Mouse (Mus musculus) bone marrow, adult 2 months (tissue): ENCODE results near the gene Nfkb1. TPM values are rescaled to one million over a fixed set of nuclear protein-coding genes. Genes with fewer than 3 reads are reported as not detected.

ENCODE experiments used
- H3K27ac ChIP-seq: fragments of 200-500 bp; 2 replicates; pipeline ENCODE4 v1.5.1; 2012; ENCODE audit warnings: low read depth, mild to moderate bottlenecking, control low read depth, inconsistent platforms, low read length; ENCODE audit not compliant: control insufficient read depth, poor library complexity, insufficient read depth
- H3K4me1 ChIP-seq: fragments of 200-500 bp; 2 replicates; pipeline ENCODE4 v1.6.1; 2011; ENCODE audit warnings: low read length; ENCODE audit not compliant: control insufficient read depth, insufficient read depth
- H3K4me3 ChIP-seq: fragments of 200-500 bp; replicated peaks from 2 replicates; pipeline ENCODE3; 2011; ENCODE audit warnings: mild to moderate bottlenecking, low read depth, low read length, control low read depth; ENCODE audit not compliant: control insufficient read depth
- CTCF ChIP-seq: fragments of 200-500 bp; IDR thresholded peaks from 2 replicates; pipeline ENCODE4 v1.5.1; 2011; ENCODE audit warnings: low read length, control low read depth; ENCODE audit not compliant: control insufficient read depth, insufficient read depth
- POLR2A ChIP-seq: fragments of 200-500 bp; IDR thresholded peaks from 2 replicates; pipeline ENCODE4 v1.6.1; 2011; ENCODE audit warnings: low read depth, mild to moderate bottlenecking, control low read depth, low read length, borderline replicate concordance; ENCODE audit not compliant: control insufficient read depth
- WGBS: fragments of 180-500 bp; shearing (Covaris S2); methylation state at CpG from one replicate; pipeline ENCODE4 v1.1.7; 2018; 5-methylcytosine and 5-hydroxymethylcytosine counted together
- polyA plus RNA-seq: library from polyadenylated mRNA; stranded (reverse); fragments of >200 nt; gene quantifications from 2 replicates; pipeline ENCODE4 v1.2.4, GENCODE M21; 2011; ENCODE audit warnings: low replicate concordance; ENCODE audit not compliant: missing spikeins, insufficient read depth, insufficient read length

The Nfkb1 gene
- polyA plus RNA-seq, 1 experiment, result 34.6 TPM

- H3K27ac ChIP-seq, result peak overlapping the region; percentile 16; the same call in 1 of the 2 replicates
- TF ChIP-seq POLR2A (no peak), CTCF (no peak)
- H3K4me1 ChIP-seq, result peaks cover 8% of the 10 kb centered on the region; the same call in 1 of the 2 replicates
- 80% methylated on average over 8 of the region's 8 CpGs for WGBS
- H3K4me3 ChIP-seq, result no peak overlapping the region
Observed at GRCm38 (mm10) chr3:135606592-135606991, 84.8 kb downstream of the Nfkb1 start.

- no peak overlapping the region for H3K4me3 ChIP-seq
- TF ChIP-seq POLR2A (no peak), CTCF (no peak)
- 66% methylated on average over 4 of the region's 4 CpGs for WGBS
- peaks cover 8% of the 10 kb centered on the region; the same call in 1 of the 2 replicates for H3K4me1 ChIP-seq
- H3K27ac ChIP-seq, result no peak overlapping the region
Observed at GRCm38 (mm10) chr3:135605474-135605873, 85.9 kb downstream of the Nfkb1 start.

- H3K4me3 ChIP-seq, result no peak overlapping the region
- TF ChIP-seq CTCF (no peak), POLR2A (no peak)
- H3K4me1 ChIP-seq, result peaks cover 8% of the 10 kb centered on the region; the same call in 1 of the 2 replicates
- 51% methylated on average over 10 of the region's 10 CpGs for WGBS
- 0 out of 2 replicates have a peak overlapping the region, but pooled peaks have one; percentile 3 for H3K27ac ChIP-seq
Observed at GRCm38 (mm10) chr3:135604626-135605417, 86.5 kb downstream of the Nfkb1 start.

GRCm38 (mm10) chr3:135602731-135603130, 88.6 kb downstream of the Nfkb1 start:
- 16% methylated on average over 10 of the region's 10 CpGs for WGBS
- Histone ChIP-seq H3K27ac (peak overlapping the region; percentile 22; the same call in 1 of the 2 replicates), H3K4me1 (peaks cover 6% of the 10 kb centered on the region; the same call in 1 of the 2 replicates), H3K4me3 (no peak overlapping the region)
- TF ChIP-seq POLR2A, result no peak
- no peak for TF ChIP-seq CTCF

- H3K4me1 ChIP-seq, result peaks cover 14% of the 10 kb centered on the region
- 73% methylated on average over 3 of the region's 3 CpGs for WGBS
- no peak overlapping the region for H3K4me3 ChIP-seq
- TF ChIP-seq POLR2A (no peak), CTCF (no peak)
- H3K27ac ChIP-seq, result no peak overlapping the region
Observed at GRCm38 (mm10) chr3:135598355-135598754, 93.0 kb downstream of the Nfkb1 start.

GRCm38 (mm10) chr3:135597014-135597413, 94.3 kb downstream of the Nfkb1 start:
- Histone ChIP-seq H3K4me3 (no peak overlapping the region), H3K4me1 (peaks cover 10% of the 10 kb centered on the region), H3K27ac (peak overlapping the region; percentile 33)
- WGBS, result 20% methylated on average over 4 of the region's 4 CpGs
- TF ChIP-seq POLR2A (no peak), CTCF (no peak)

GRCm38 (mm10) chr3:135594238-135594917, 97.0 kb downstream of the Nfkb1 start:
- peak overlapping the region; percentile 34; the same call in 1 of the 2 replicates for H3K27ac ChIP-seq
- peaks cover 10% of the 10 kb centered on the region for H3K4me1 ChIP-seq
- WGBS, result 47% methylated on average over 21 of the region's 21 CpGs
- no peak overlapping the region for H3K4me3 ChIP-seq
- TF ChIP-seq CTCF, result peak; percentile 22; the same call in 1 of the 2 replicates
- TF ChIP-seq POLR2A, result no peak

- no peak for TF ChIP-seq CTCF
- no peak for TF ChIP-seq POLR2A
- H3K27ac ChIP-seq, result no peak overlapping the region
- 87% methylated on average over 4 of the region's 4 CpGs for WGBS
- H3K4me1 ChIP-seq, result peaks cover 9% of the 10 kb centered on the region
- H3K4me3 ChIP-seq, result no peak overlapping the region
Observed at GRCm38 (mm10) chr3:135592011-135592410, 99.3 kb downstream of the Nfkb1 start.
